Mouse (Mus musculus) spleen, adult 2 months (tissue): ENCODE results near the gene Pdcd10. TPM values are rescaled to one million over a fixed set of nuclear protein-coding genes. Genes with fewer than 3 reads are reported as not detected.
A peak's percentile ranks its signal among the peaks of the same experiment; 100 is the strongest.

Experiments
- DNase-seq, 2 experiments: peaks; one replicate each; pipeline versions ENCODE4 v3.0.0 to v3.0.0-alpha.2; 2012 to 2021; ENCODE audit warnings: low spot score in 2 of 2, low read depth in 1 of 2
- H3K27ac ChIP-seq: fragments of 200-500 bp; 2 replicates; pipeline ENCODE4 v1.5.1; 2012; ENCODE audit warnings: low read length, inconsistent platforms; ENCODE audit not compliant: insufficient read depth
- H3K27me3 ChIP-seq: fragments of 200-500 bp; 2 replicates; pipeline ENCODE4 v1.6.1; 2012; ENCODE audit warnings: mild to moderate bottlenecking, moderate library complexity, low read length, inconsistent platforms; ENCODE audit not compliant: control insufficient read depth, insufficient read depth
- H3K36me3 ChIP-seq: fragments of 200-500 bp; 2 replicates; pipeline ENCODE4 v1.6.1; 2012; ENCODE audit warnings: mild to moderate bottlenecking, low read length, inconsistent platforms; ENCODE audit not compliant: control insufficient read depth, insufficient read depth
- H3K4me1 ChIP-seq: fragments of 200-500 bp; 2 replicates; pipeline ENCODE4 v1.6.1; 2011; ENCODE audit warnings: inconsistent platforms; ENCODE audit not compliant: control insufficient read depth, insufficient read depth, insufficient read length
- H3K4me3 ChIP-seq: fragments of 200-500 bp; 2 replicates; pipeline ENCODE4 v1.5.1; 2011; ENCODE audit warnings: mild to moderate bottlenecking, inconsistent platforms; ENCODE audit not compliant: insufficient read depth, insufficient read length; ENCODE audit errors: extremely low read depth
- CTCF ChIP-seq: fragments of 200-500 bp; IDR thresholded peaks from 2 replicates; pipeline ENCODE4 v1.5.1; 2011; ENCODE audit warnings: mild to moderate bottlenecking, inconsistent platforms; ENCODE audit not compliant: insufficient read depth, insufficient read length, insufficient replicate concordance; ENCODE audit errors: extremely low read depth
- POLR2A ChIP-seq: fragments of 200-500 bp; IDR thresholded peaks from 2 replicates; pipeline ENCODE4 v1.6.1; 2011; ENCODE audit warnings: low read depth, low read length, inconsistent platforms
- WGBS: fragments of 180-500 bp; shearing (Covaris S2); methylation state at CpG from one replicate; pipeline ENCODE4 v1.1.7; 2018; 5-methylcytosine and 5-hydroxymethylcytosine counted together
- polyA plus RNA-seq: library from polyadenylated mRNA; depleted of rRNA; stranded (reverse); fragments of >200 nt; gene quantifications from 2 replicates; pipeline ENCODE4 v1.2.3, GENCODE M21; 2012

The Pdcd10 gene
- polyA plus RNA-seq, 1 experiment = 4.1 TPM

DNA sequence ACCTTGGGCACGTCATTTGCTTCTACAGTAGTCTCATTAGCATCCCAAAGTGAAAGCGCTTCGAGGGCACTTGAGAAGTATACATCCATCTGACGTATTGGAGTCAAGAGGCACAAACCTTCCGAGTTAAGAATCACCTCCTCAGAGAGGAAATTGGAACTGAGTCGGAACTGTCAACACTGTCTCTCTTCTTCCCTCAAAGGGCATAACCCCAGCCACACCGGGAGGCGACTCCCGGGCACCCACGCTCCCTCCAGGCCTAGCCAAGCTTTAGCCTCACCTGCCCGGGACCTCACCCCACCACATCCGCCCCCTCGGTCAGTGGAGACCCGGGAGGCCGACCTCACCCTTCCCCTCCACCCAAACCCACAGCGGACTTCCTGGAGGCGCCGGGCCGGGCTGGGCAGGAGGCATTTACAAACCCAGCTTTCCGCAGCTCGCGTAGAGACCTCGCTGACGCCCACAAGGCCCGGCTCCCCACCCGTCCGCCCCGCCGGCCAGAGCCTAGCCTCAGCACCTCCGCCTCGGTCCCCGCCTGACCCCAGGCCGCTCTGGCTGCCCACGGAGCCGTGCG, 448 bp downstream of the Pdcd10 start:
- DNase-seq = peak; percentile 54 to 76
- TF ChIP-seq POLR2A (no peak), CTCF (no peak)
- Histone ChIP-seq H3K27me3 (no peaks in the 10 kb centered on the region), H3K36me3 (peaks cover under 1% of the 10 kb centered on the region; the same call in 1 of the 2 replicates), H3K4me3 (peak overlapping the region; percentile 87), H3K27ac (peak overlapping the region; percentile 97), H3K4me1 (no peaks in the 10 kb centered on the region; the same call in 1 of the 2 replicates)
- WGBS = 1% methylated on average over 36 of the region's 36 CpGs

DNA sequence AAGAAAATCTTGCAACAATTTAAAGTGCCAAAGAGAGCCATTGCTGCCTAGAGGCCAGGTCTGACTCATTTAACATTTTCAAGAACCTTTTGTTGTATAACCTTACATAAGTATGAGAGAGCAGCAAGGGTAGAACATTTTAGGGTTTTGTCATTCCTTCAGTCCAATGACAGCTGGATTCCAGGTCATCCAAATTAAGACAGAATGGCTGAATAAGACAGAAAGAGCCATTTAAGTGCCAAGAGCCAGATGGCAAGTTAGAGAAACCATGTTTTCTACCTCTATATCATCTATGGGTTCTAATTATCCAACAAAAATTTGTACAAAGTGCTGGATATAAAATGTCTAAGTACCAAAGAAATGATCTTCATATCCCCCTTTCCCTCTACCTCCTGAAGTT, 5.4 kb downstream of the Pdcd10 start:
- Histone ChIP-seq H3K36me3 (peaks cover 1% of the 10 kb centered on the region; the same call in 1 of the 2 replicates), H3K27ac (no peak overlapping the region), H3K4me1 (no peaks in the 10 kb centered on the region; the same call in 1 of the 2 replicates), H3K27me3 (no peaks in the 10 kb centered on the region), H3K4me3 (no peak overlapping the region)
- TF ChIP-seq CTCF (no peak), POLR2A (no peak)
- no peak for DNase-seq

DNA sequence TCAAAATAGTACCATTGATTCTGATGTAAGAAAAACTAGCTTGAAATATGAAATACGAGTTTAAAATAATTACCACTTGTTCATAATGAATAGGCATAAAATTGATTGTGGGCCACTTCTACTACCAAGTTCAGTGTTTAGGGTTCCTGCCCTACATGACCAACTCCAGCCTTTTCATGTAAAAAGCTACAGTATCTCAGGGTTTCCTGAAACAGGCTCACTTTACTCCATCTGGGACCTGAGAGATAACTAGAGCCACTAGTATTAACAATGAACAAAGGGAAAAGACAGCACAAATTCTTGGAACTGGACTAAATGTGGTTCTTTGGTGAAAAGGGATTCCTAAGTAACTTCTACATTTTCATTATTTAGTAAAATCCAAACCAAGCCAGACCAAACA, 12.4 kb downstream of the Pdcd10 start:
- WGBS = 77% methylated on average over 1 of the region's 1 CpGs
- no peak for DNase-seq
- Histone ChIP-seq H3K36me3 (peaks cover 4% of the 10 kb centered on the region; the same call in 1 of the 2 replicates), H3K4me3 (no peak overlapping the region), H3K4me1 (no peaks in the 10 kb centered on the region; the same call in 1 of the 2 replicates), H3K27ac (no peak overlapping the region), H3K27me3 (no peaks in the 10 kb centered on the region)
- TF ChIP-seq POLR2A (no peak), CTCF (no peak)

DNA sequence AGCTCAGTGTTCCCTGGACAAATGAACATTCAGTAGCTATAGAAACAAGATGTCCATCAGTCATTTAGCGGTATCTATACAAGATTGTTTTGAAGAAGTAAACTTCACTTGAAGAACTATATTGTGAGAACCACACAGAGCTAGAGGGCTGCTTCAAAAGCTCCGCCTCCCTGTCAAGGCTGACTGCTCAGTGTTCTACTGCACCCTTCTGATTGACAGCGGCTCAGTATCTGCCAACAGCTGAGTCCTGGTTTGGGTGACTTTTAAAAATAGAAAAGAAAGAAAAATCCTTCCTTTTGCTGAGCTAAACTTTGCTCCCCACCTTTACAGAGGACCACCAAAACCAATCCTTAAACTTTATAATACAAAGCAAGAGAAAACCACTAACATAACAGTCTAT, 13.8 kb downstream of the Pdcd10 start:
- DNase-seq = peak; percentile 3 to 46
- Histone ChIP-seq H3K27me3 (no peaks in the 10 kb centered on the region), H3K36me3 (peaks cover 7% of the 10 kb centered on the region; the same call in 1 of the 2 replicates), H3K27ac (no peak overlapping the region), H3K4me3 (no peak overlapping the region), H3K4me1 (no peaks in the 10 kb centered on the region)
- TF ChIP-seq CTCF (no peak), POLR2A (no peak)
- 33% methylated on average over 3 of the region's 3 CpGs for WGBS

DNA sequence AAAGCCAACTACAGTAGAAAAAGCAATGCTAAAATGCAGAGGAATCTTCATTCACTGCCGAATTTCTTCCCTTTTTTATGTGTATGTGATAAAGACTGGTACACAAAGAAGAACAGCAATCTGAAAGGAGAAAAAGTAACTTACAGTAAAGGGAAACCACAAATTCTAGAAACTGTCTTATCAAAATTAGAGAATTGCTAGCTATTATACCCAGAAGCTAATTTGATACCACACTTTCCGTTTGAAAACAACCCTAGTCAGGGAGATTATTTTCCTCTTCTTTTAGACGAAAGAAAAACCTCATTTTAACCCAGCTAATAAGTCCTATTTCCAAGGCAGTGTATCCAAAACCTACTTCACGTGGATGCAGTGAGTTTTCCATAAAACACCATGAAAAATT, 15.4 kb downstream of the Pdcd10 start:
- Histone ChIP-seq H3K4me1 (no peaks in the 10 kb centered on the region), H3K36me3 (peaks cover 7% of the 10 kb centered on the region; the same call in 1 of the 2 replicates), H3K27me3 (no peaks in the 10 kb centered on the region), H3K4me3 (no peak overlapping the region), H3K27ac (no peak overlapping the region)
- no peak for TF ChIP-seq CTCF
- TF ChIP-seq POLR2A = no peak
- DNase-seq = no peak
- WGBS = 77% methylated on average over 4 of the region's 4 CpGs

DNA sequence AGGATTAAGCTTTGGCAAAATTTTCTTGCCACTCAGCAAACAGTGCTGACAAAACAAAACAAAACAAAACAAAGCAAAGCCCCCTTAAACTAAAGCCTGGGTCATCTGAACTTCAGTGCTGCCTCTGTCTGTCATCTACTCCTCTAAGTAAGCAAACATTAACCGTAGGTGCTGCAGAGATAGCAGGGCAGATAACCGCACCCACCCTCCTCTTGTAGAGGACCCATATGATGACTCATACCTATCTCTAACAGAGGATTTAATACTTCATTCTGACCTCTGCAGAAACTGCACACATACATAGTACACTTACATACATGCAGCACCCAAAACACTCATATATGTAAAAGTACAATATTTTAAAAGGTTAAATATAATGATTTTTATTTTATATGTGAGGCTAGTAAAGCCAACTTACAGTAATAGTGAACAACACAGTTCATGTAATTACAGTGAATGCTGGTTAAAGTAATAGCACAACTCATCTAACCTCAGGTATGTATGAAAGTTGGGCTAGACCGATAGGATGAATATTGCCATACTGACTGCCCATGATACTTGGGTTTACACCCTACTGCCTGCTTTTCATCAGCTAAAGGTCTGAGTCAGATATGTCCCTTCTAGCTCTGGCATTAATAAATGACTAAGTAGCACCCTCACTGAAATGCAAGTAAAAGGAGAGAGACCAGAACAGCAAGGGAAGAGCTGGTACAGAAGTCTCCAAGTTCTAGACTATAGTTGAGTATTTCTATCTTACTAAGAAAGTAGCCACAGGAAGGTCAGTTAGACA, 22.4 kb downstream of the Pdcd10 start:
- TF ChIP-seq CTCF (no peak), POLR2A (no peak)
- Histone ChIP-seq H3K4me1 (no peaks in the 10 kb centered on the region), H3K27me3 (no peaks in the 10 kb centered on the region), H3K36me3 (peaks cover 7% of the 10 kb centered on the region; the same call in 1 of the 2 replicates), H3K4me3 (no peak overlapping the region), H3K27ac (no peak overlapping the region)
- no peak for DNase-seq
- WGBS = 79% methylated on average over 3 of the region's 3 CpGs

DNA sequence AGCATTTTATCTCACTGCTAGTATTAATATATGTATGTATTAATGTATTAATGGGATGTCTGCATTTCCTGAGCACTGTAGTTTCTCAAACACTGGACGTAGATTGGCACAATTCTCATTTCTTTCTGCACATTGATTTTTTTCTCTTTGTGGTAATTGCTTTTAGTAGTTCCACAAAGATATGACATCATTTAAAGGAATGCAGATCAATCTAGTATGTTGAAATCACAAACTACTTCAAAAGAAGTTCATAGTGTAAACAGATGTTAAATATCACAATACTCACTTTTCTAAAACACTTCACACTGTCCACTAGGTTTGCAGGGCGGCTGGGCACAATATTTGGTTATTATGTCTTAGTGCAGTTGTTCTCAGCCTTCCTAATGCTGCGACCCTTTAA, 25.6 kb downstream of the Pdcd10 start:
- H3K36me3 ChIP-seq = peaks cover 16% of the 10 kb centered on the region
- 90% methylated on average over 3 of the region's 3 CpGs for WGBS
- no peak overlapping the region for H3K27ac ChIP-seq
- no peak overlapping the region for H3K4me3 ChIP-seq
- no peak for DNase-seq
- H3K4me1 ChIP-seq = no peaks in the 10 kb centered on the region
- no peak for TF ChIP-seq CTCF
- no peaks in the 10 kb centered on the region for H3K27me3 ChIP-seq
